Mouse (Mus musculus) neural tube, embryonic 15.5 days (tissue): Measurements from ENCODE around the gene Spa17. TPM values are rescaled to one million over a fixed set of nuclear protein-coding genes. Genes with fewer than 3 reads are reported as not detected.

ENCODE experiments used
- ATAC-seq: fragments of 200-750 bp; cut with Nextera tagmentation; 2 replicates; pipeline ENCODE4 v1.8.0; 2017; ENCODE audit warnings: mild to moderate bottlenecking, moderate TSS enrichment, moderate library complexity; ENCODE audit not compliant: low FRiP score
- H3K27ac ChIP-seq: fragments of 300-500 bp; sonication (generic); replicated peaks from 2 replicates; pipeline ENCODE4 v1.5.1; 2015; ENCODE audit warnings: mild to moderate bottlenecking, inconsistent platforms
- H3K27me3 ChIP-seq: fragments of 300-500 bp; sonication (generic); replicated peaks from 2 replicates; pipeline ENCODE4 v1.6.1; 2015; ENCODE audit warnings: inconsistent platforms
- H3K36me3 ChIP-seq: fragments of 300-500 bp; sonication (generic); 2 replicates; pipeline ENCODE4 v1.6.1; 2015; ENCODE audit warnings: inconsistent platforms
- H3K4me1 ChIP-seq: fragments of 300-500 bp; sonication (generic); 2 replicates; pipeline ENCODE4 v1.6.1; 2015; ENCODE audit warnings: inconsistent platforms
- H3K4me2 ChIP-seq: fragments of 300-500 bp; sonication (generic); 2 replicates; pipeline ENCODE4 v1.6.1; 2015; ENCODE audit warnings: inconsistent platforms, mild to moderate bottlenecking, moderate library complexity
- H3K4me3 ChIP-seq: fragments of 300-500 bp; sonication (generic); replicated peaks from 2 replicates; pipeline ENCODE4 v1.5.1; 2015; ENCODE audit warnings: mild to moderate bottlenecking, inconsistent platforms
- H3K9ac ChIP-seq: fragments of 300-500 bp; sonication (generic); replicated peaks from 2 replicates; pipeline ENCODE4 v1.6.1; 2015; ENCODE audit warnings: mild to moderate bottlenecking, inconsistent platforms
- H3K9me3 ChIP-seq: fragments of 300-500 bp; sonication (generic); replicated peaks from 2 replicates; pipeline ENCODE4 v1.6.1; 2016; ENCODE audit warnings: inconsistent platforms
- WGBS: fragments of 180-500 bp; shearing (Covaris S2); methylation state at CpG from one replicate; pipeline ENCODE4 v1.1.7; 2015; ENCODE audit warnings: mixed read lengths; 5-methylcytosine and 5-hydroxymethylcytosine counted together
- polyA plus RNA-seq: library from polyadenylated mRNA; unstranded; fragments of >200 nt; fragmentation: Nextera tagmentation; extraction: Ambion mirVana; gene quantifications from 2 replicates; pipeline ENCODE4 v1.2.1, GENCODE M21; 2015

Spa17 gene
- polyA plus RNA-seq, 1 experiment from 2014 or later, result 11.0 TPM

DNA sequence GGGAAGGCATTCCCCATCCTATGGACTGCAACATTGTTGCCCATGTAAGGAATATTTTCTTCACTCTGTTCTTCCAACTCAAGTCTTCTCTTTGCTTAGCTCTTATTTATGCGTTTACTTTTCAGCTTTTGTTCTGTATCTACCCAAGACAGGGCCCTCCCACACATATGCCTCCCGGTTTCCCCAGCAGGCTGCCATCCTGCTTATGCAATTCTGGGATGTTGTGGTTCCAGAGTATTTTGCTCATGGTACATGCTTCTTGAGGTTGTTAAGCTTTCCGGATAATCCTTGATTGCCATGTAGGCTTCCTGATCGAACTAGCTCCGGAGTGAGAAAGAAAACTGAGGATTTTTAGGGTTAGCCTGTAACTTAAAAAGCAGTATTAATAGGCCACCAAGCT is 1.7 kb upstream of the Spa17 start:
- no peak for ATAC-seq
- Histone ChIP-seq H3K27ac (no peak overlapping the region), H3K4me3 (no peak overlapping the region), H3K27me3 (no peaks in the 10 kb centered on the region), H3K9ac (no peak overlapping the region), H3K4me2 (no peak overlapping the region), H3K9me3 (no peaks in the 10 kb centered on the region), H3K36me3 (no peaks in the 10 kb centered on the region), H3K4me1 (peaks cover 16% of the 10 kb centered on the region)
- 70% methylated on average over 5 of the region's 5 CpGs for WGBS

DNA sequence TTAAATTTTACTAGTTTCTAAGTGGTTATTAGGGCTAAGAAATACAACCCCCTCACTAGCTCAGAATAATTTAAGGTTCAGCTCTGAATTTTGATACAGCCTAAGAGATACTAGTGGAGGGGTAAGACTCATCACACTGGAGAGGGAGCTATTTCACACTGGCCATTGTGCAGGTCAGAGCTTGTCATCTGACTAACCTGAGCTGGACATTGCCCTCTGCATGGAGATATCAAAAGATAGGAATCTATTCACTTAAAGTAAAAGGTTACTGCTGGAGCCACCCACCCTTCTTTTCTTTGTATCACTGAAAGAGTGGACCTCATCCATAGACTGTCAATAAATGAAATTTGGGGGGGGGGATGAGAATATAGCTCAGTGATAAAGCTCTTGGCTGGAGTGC is 794 bp upstream of the Spa17 start:
- Histone ChIP-seq H3K9me3 (no peaks in the 10 kb centered on the region), H3K9ac (no peak overlapping the region), H3K27ac (no peak overlapping the region; the same call in 1 of the 2 replicates), H3K4me3 (peak overlapping the region; percentile 71; the same call in 1 of the 2 replicates), H3K4me2 (peak overlapping the region; percentile 73), H3K36me3 (no peaks in the 10 kb centered on the region), H3K4me1 (peaks cover 16% of the 10 kb centered on the region), H3K27me3 (no peaks in the 10 kb centered on the region)
- ATAC-seq, result peak; percentile 14

DNA sequence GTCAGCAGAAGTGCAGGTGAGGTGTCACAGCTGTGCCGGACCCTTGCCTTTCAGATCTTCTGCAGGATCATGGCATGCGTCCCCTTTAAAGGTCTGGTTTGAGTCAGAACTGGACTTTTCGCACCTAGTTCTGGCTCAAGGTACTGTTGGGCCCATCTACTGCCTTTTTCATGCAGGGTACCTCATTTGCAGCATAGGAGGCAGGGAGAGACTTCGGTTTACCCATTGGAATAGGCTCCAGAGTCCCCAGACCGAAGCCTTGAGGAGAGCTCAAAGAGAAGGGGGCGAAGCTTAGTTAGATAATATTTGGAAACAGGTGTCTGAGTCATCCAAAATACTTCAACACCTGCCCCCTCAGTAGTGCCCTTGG is 374 bp upstream of the Spa17 start:
- Histone ChIP-seq H3K27me3 (no peaks in the 10 kb centered on the region), H3K9ac (peak overlapping the region; percentile 79), H3K36me3 (no peaks in the 10 kb centered on the region), H3K4me2 (peak overlapping the region; percentile 73), H3K27ac (peak overlapping the region; percentile 89), H3K4me3 (peak overlapping the region; percentile 71), H3K9me3 (no peaks in the 10 kb centered on the region), H3K4me1 (peaks cover 16% of the 10 kb centered on the region)
- WGBS, result 23% methylated on average over 6 of the region's 6 CpGs
- peak; percentile 70; the same call in 1 of the 2 replicates for ATAC-seq

DNA sequence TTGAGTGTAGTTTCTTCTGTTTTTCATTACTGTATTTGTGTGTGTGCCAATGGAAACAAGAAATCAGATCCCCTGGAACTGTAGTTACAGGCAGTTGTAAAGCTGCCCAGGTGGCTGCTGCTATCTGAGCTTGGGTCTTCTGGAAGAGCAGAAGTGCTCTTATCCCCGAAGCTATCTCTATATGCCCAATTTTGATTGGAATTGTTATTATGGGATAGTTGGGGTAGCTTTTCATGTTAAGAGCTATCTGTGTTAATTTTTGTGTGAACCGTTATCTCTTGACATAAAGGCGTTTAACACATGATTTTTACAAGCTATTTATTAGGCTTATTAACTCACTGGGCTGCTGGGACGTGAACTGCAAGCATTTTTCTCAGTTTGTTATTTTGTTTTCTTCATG is 4.0 kb downstream of the Spa17 start:
- no peaks in the 10 kb centered on the region for H3K27me3 ChIP-seq
- H3K36me3 ChIP-seq, result no peaks in the 10 kb centered on the region
- WGBS, result 72% methylated on average over 4 of the region's 4 CpGs
- no peak for ATAC-seq
- H3K4me1 ChIP-seq, result peaks cover 16% of the 10 kb centered on the region
- no peak overlapping the region for H3K9ac ChIP-seq
- H3K4me2 ChIP-seq, result no peak overlapping the region
- H3K4me3 ChIP-seq, result no peak overlapping the region
- no peaks in the 10 kb centered on the region for H3K9me3 ChIP-seq
- no peak overlapping the region for H3K27ac ChIP-seq

- Histone ChIP-seq H3K27me3 (no peaks in the 10 kb centered on the region), H3K36me3 (no peaks in the 10 kb centered on the region), H3K4me1 (no peaks in the 10 kb centered on the region), H3K9ac (no peak overlapping the region), H3K4me2 (no peak overlapping the region), H3K4me3 (no peak overlapping the region), H3K9me3 (no peaks in the 10 kb centered on the region), H3K27ac (no peak overlapping the region)
- 97% methylated on average over 3 of the region's 3 CpGs for whole genome bisulfite sequencing
- no peak for ATAC-seq
Measured at GRCm38 (mm10) chr9:37605089-37605488, 8.4 kb downstream of the Spa17 start.

- H3K27ac ChIP-seq, result no peak overlapping the region
- no peak overlapping the region for H3K4me2 ChIP-seq
- H3K9me3 ChIP-seq, result no peaks in the 10 kb centered on the region
- H3K4me1 ChIP-seq, result no peaks in the 10 kb centered on the region
- no peak for ATAC-seq
- no peaks in the 10 kb centered on the region for H3K36me3 ChIP-seq
- 96% methylated on average over 2 of the region's 2 CpGs for WGBS
- no peak overlapping the region for H3K4me3 ChIP-seq
- no peaks in the 10 kb centered on the region for H3K27me3 ChIP-seq
- no peak overlapping the region for H3K9ac ChIP-seq
Measured at GRCm38 (mm10) chr9:37600538-37601205, 12.8 kb downstream of the Spa17 start.

DNA sequence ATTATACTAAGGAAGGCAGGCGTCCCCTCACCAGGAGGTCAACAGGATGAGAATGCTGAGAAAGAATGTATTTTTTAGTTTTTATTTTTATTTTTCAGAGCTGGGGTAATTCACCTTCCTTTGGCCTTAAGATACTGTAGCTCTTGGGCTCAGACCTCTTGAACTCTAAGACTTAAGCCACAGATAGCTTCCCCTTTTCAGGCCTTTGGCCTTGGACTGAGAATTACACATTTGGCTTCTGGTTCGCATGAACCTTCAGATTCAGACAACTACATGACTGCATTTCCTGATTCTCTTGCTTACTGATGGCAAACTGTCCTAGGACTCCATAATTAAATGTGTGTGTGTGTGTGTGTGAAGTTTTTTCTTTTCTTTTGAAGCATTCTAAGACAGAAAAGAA is 14.9 kb downstream of the Spa17 start:
- Histone ChIP-seq H3K4me2 (no peak overlapping the region), H3K27ac (no peak overlapping the region), H3K36me3 (no peaks in the 10 kb centered on the region), H3K4me3 (no peak overlapping the region), H3K27me3 (no peaks in the 10 kb centered on the region), H3K9ac (no peak overlapping the region), H3K4me1 (no peaks in the 10 kb centered on the region), H3K9me3 (no peaks in the 10 kb centered on the region)
- no peak for ATAC-seq
- 96% methylated on average over 2 of the region's 2 CpGs for WGBS

DNA sequence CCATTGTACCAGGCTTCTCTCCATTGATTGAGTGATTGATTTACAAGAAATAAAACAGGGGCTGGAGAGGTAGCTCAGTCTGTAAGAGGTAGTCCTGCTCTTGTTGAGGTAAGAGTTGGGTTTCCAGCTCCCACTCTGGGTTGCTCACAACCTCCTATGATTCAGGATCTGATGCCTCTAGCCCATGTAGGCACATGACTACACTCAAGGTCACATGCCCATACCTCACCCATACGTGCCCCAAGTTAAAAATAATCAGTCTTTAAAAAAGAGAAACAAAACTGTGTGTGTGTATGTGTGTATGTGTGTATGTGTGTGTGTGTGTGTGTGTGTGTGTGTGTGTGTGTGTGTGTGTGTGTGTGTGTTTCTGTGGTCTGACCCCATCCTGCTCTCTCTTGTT is 18.0 kb downstream of the Spa17 start:
- no peaks in the 10 kb centered on the region for H3K27me3 ChIP-seq
- H3K4me1 ChIP-seq, result no peaks in the 10 kb centered on the region
- no peak overlapping the region for H3K4me2 ChIP-seq
- H3K36me3 ChIP-seq, result no peaks in the 10 kb centered on the region
- H3K4me3 ChIP-seq, result no peak overlapping the region
- ATAC-seq, result no peak
- no peaks in the 10 kb centered on the region for H3K9me3 ChIP-seq
- H3K9ac ChIP-seq, result no peak overlapping the region
- WGBS, result 83% methylated on average over 1 of the region's 1 CpGs
- H3K27ac ChIP-seq, result no peak overlapping the region

DNA sequence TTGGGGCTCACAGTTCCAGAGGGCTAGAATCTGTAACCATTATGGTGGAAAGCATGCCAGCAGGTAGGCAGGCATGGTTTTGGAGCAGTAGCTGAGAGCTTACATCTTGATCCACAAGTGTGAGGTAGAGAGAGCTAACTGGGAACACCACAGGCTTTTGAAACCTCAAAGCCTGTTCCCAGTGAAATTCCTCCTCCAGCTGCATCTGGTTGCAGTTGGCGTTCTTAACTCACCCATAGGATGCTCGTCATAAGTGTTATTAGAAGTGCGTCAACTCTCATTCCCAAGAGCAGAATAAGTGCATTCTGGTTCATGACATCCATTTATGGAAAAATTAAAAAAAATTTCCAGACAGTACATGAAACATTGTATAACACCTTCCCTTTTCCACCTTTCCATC is 19.8 kb downstream of the Spa17 start:
- no peak for ATAC-seq
- WGBS, result 88% methylated on average over 3 of the region's 3 CpGs
- no peak overlapping the region for H3K4me2 ChIP-seq
- H3K4me3 ChIP-seq, result no peak overlapping the region
- H3K27me3 ChIP-seq, result no peaks in the 10 kb centered on the region
- H3K27ac ChIP-seq, result no peak overlapping the region
- no peaks in the 10 kb centered on the region for H3K9me3 ChIP-seq
- no peaks in the 10 kb centered on the region for H3K36me3 ChIP-seq
- H3K9ac ChIP-seq, result no peak overlapping the region
- no peaks in the 10 kb centered on the region for H3K4me1 ChIP-seq

- 60% methylated on average over 6 of the region's 6 CpGs for WGBS
- no peak overlapping the region for H3K4me3 ChIP-seq
- no peak for ATAC-seq
- no peak overlapping the region for H3K27ac ChIP-seq
- H3K4me1 ChIP-seq, result no peaks in the 10 kb centered on the region
- H3K9me3 ChIP-seq, result no peaks in the 10 kb centered on the region
- no peaks in the 10 kb centered on the region for H3K27me3 ChIP-seq
- H3K9ac ChIP-seq, result no peak overlapping the region
- no peaks in the 10 kb centered on the region for H3K36me3 ChIP-seq
- H3K4me2 ChIP-seq, result no peak overlapping the region
Measured at GRCm38 (mm10) chr9:37592633-37593032, 20.9 kb downstream of the Spa17 start.

DNA sequence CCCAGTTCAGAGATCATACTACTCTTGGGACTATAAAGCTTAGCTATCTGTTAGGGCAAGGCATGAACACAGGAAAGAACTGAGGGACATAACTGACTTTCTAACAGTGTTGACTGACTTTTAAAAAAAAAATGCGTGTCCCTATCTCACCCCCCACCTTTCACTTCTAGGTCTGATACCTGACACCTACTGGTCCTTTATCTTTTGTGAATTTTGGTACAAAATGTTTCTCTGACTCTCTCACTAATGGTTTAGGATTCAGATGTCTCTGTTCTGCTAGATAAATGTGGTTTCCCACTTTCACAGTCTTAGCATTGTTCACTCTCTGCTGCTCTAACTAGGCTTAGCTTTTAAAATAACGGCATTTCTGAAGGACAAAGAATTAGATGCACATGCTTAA is 21.5 kb downstream of the Spa17 start:
- H3K36me3 ChIP-seq, result no peaks in the 10 kb centered on the region
- H3K9me3 ChIP-seq, result no peaks in the 10 kb centered on the region
- H3K4me1 ChIP-seq, result no peaks in the 10 kb centered on the region
- WGBS, result 85% methylated on average over 2 of the region's 2 CpGs
- no peak overlapping the region for H3K27ac ChIP-seq
- H3K27me3 ChIP-seq, result no peaks in the 10 kb centered on the region
- H3K9ac ChIP-seq, result no peak overlapping the region
- no peak overlapping the region for H3K4me2 ChIP-seq
- H3K4me3 ChIP-seq, result no peak overlapping the region
- no peak for ATAC-seq

- H3K9me3 ChIP-seq, result no peaks in the 10 kb centered on the region
- 82% methylated on average over 4 of the region's 4 CpGs for WGBS
- H3K27ac ChIP-seq, result no peak overlapping the region
Measured at GRCm38 (mm10) chr9:37590381-37590780, 23.1 kb downstream of the Spa17 start.

DNA sequence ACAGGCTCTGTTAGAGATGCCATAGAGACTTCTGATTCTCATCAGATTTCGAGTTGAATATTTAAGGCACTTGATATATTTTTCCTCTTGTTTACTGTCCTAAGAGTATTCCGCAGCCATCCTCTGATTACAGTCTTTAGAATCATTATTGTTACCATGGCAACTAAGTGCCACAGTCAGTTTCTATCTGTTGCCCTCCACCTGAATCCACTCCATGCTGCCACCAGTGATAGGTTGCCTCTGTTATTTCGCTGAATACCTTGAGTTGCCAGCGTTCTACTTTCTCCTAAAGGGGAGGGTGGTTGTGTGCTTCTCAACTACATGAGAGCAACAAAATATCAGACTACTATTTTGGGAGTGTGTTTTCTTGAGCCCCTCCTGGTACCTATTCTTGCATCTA is 26.8 kb downstream of the Spa17 start:
- ATAC-seq, result no peak
- no peak overlapping the region for H3K27ac ChIP-seq
- no peaks in the 10 kb centered on the region for H3K27me3 ChIP-seq
- no peak overlapping the region for H3K4me2 ChIP-seq
- 72% methylated on average over 4 of the region's 4 CpGs for WGBS
- no peaks in the 10 kb centered on the region for H3K9me3 ChIP-seq
- H3K9ac ChIP-seq, result no peak overlapping the region
- H3K36me3 ChIP-seq, result no peaks in the 10 kb centered on the region
- no peak overlapping the region for H3K4me3 ChIP-seq
- H3K4me1 ChIP-seq, result no peaks in the 10 kb centered on the region

More at GRCm38 (mm10) chr9:37590381-37590780, 23.1 kb downstream of the Spa17 start:
- no peaks in the 10 kb centered on the region for H3K27me3 ChIP-seq
- H3K36me3 ChIP-seq, result no peaks in the 10 kb centered on the region
- H3K4me1 ChIP-seq, result no peaks in the 10 kb centered on the region
- ATAC-seq, result no peak
- no peak overlapping the region for H3K4me3 ChIP-seq
- no peak overlapping the region for H3K4me2 ChIP-seq
- no peak overlapping the region for H3K9ac ChIP-seq
